Mouse (Mus musculus): ENCODE results near the gene Tmem63a. TPM values are rescaled to one million over a fixed set of nuclear protein-coding genes. Genes with fewer than 3 reads are reported as not detected.
"Not testable (repeated sequence)": the region's sequence is repeated elsewhere in the genome, so short reads cannot be mapped to it uniquely, and the experiment has no call there.

The Tmem63a gene
- total RNA-seq, 4 experiments from 2014 or later = 14.9 to 18.2 (median 16.2) TPM

GRCm38 (mm10) chr1:180926286-180926685 is 15.9 kb upstream of the Tmem63a start:
- DNase-seq (ENCODE audit: low spot score in 2 of 2) = no peak

- DNase-seq (ENCODE audit: low spot score in 2 of 2) = no peak
Measured at GRCm38 (mm10) chr1:180929599-180929998, 12.5 kb upstream of the Tmem63a start.

- no peak for DNase-seq (ENCODE audit: low spot score in 2 of 2)
Measured at GRCm38 (mm10) chr1:180931106-180931505, 11.0 kb upstream of the Tmem63a start.

- no peak for DNase-seq (ENCODE audit: low spot score in 2 of 2)
Measured at GRCm38 (mm10) chr1:180933659-180934058, 8.5 kb upstream of the Tmem63a start.

GRCm38 (mm10) chr1:180934467-180935419 is 7.4 kb upstream of the Tmem63a start, which contains the start of gene Lefty1:
Lefty1 (plus strand) TSS chr1:180935022.
- DNase-seq (ENCODE audit: low spot score in 2 of 2) = no peak

- DNase-seq (ENCODE audit: low spot score in 2 of 2) = peak; percentile 30 to 49
Measured at GRCm38 (mm10) chr1:180936610-180937398, 5.3 kb upstream of the Tmem63a start.

GRCm38 (mm10) chr1:180937631-180938030 is 4.5 kb upstream of the Tmem63a start:
- DNase-seq (ENCODE audit: low spot score in 2 of 2) = not testable (repeated sequence)

- DNase-seq (ENCODE audit: low spot score in 2 of 2) = not testable (repeated sequence)
Measured at GRCm38 (mm10) chr1:180938781-180939180, 3.4 kb upstream of the Tmem63a start.

GRCm38 (mm10) chr1:180940776-180941460 is 1.2 kb upstream of the Tmem63a start:
- no peak for DNase-seq (ENCODE audit: low spot score in 2 of 2)

- DNase-seq (ENCODE audit: low spot score in 2 of 2) = no peak
Measured at GRCm38 (mm10) chr1:180941726-180942125, 418 bp upstream of the Tmem63a start.

GRCm38 (mm10) chr1:180943032-180943644 is 994 bp downstream of the Tmem63a start:
- DNase-seq (ENCODE audit: low spot score in 2 of 2) = peak; percentile 33 to 34

GRCm38 (mm10) chr1:180943896-180944295 is 1.8 kb downstream of the Tmem63a start:
- no peak for DNase-seq (ENCODE audit: low spot score in 2 of 2)

- no peak for DNase-seq (ENCODE audit: low spot score in 2 of 2)
Measured at GRCm38 (mm10) chr1:180944553-180944952, 2.4 kb downstream of the Tmem63a start.

GRCm38 (mm10) chr1:180945001-180945980 is 3.1 kb downstream of the Tmem63a start:
- DNase-seq (ENCODE audit: low spot score in 2 of 2) = peak; percentile 43 to 56

GRCm38 (mm10) chr1:180946448-180946847 is 4.3 kb downstream of the Tmem63a start:
- DNase-seq (ENCODE audit: low spot score in 2 of 2) = no peak

- no peak for DNase-seq (ENCODE audit: low spot score in 2 of 2)
Measured at GRCm38 (mm10) chr1:180952085-180952746, 10.1 kb downstream of the Tmem63a start.

GRCm38 (mm10) chr1:180952808-180953207 is 10.7 kb downstream of the Tmem63a start:
- DNase-seq (ENCODE audit: low spot score in 2 of 2) = no peak

- DNase-seq (ENCODE audit: low spot score in 2 of 2) = no peak
Measured at GRCm38 (mm10) chr1:180956401-180956800, 14.3 kb downstream of the Tmem63a start.

- DNase-seq (ENCODE audit: low spot score in 2 of 2) = no peak
Measured at GRCm38 (mm10) chr1:180956973-180957381, 14.8 kb downstream of the Tmem63a start.
